Mouse (Mus musculus) limb, embryonic 15.5 days (tissue): Measurements from ENCODE around the gene Manf. TPM values are rescaled to one million over a fixed set of nuclear protein-coding genes. Genes with fewer than 3 reads are reported as not detected.

Experiments
- ATAC-seq: fragments of 200-750 bp; cut with Nextera tagmentation; 2 replicates; pipeline ENCODE4 v1.8.0; 2017; ENCODE audit warnings: low read depth, moderate TSS enrichment; ENCODE audit not compliant: insufficient number of reproducible peaks, low FRiP score, low TSS enrichment
- H3K27ac ChIP-seq: fragments of 300-500 bp; sonication (generic); 2 replicates; pipeline ENCODE4 v1.5.1; 2015; ENCODE audit warnings: moderate library complexity, mild to moderate bottlenecking, inconsistent platforms
- H3K27me3 ChIP-seq: fragments of 300-500 bp; sonication (generic); 2 replicates; pipeline ENCODE4 v1.6.1; 2015; ENCODE audit warnings: inconsistent platforms
- H3K36me3 ChIP-seq: fragments of 300-500 bp; sonication (generic); 2 replicates; pipeline ENCODE4 v1.6.1; 2015; ENCODE audit warnings: inconsistent platforms
- H3K4me1 ChIP-seq: fragments of 300-500 bp; sonication (generic); 2 replicates; pipeline ENCODE4 v1.6.1; 2015; ENCODE audit warnings: inconsistent platforms
- H3K4me2 ChIP-seq: fragments of 300-500 bp; sonication (generic); 2 replicates; pipeline ENCODE4 v1.6.1; 2015; ENCODE audit warnings: mild to moderate bottlenecking, inconsistent platforms
- H3K4me3 ChIP-seq: fragments of 300-500 bp; sonication (generic); 2 replicates; pipeline ENCODE4 v1.5.1; 2015; ENCODE audit warnings: mild to moderate bottlenecking, inconsistent platforms
- H3K9ac ChIP-seq: fragments of 300-500 bp; sonication (generic); 2 replicates; pipeline ENCODE4 v1.6.1; 2015; ENCODE audit warnings: inconsistent platforms
- H3K9me3 ChIP-seq: fragments of 300-500 bp; sonication (generic); 2 replicates; pipeline ENCODE4 v1.6.1; 2016; ENCODE audit warnings: inconsistent platforms
- WGBS: fragments of 180-500 bp; shearing (Covaris S2); methylation state at CpG from one replicate; pipeline ENCODE4 v1.1.7; 2015; 5-methylcytosine and 5-hydroxymethylcytosine counted together
- polyA plus RNA-seq: library from polyadenylated mRNA; unstranded; fragments of >200 nt; fragmentation: Nextera tagmentation; extraction: Ambion mirVana; gene quantifications from 2 replicates; pipeline ENCODE4 v1.2.1, GENCODE M21; 2015

Manf gene
- polyA plus RNA-seq, 1 experiment from 2014 or later, result 319 TPM

DNA sequence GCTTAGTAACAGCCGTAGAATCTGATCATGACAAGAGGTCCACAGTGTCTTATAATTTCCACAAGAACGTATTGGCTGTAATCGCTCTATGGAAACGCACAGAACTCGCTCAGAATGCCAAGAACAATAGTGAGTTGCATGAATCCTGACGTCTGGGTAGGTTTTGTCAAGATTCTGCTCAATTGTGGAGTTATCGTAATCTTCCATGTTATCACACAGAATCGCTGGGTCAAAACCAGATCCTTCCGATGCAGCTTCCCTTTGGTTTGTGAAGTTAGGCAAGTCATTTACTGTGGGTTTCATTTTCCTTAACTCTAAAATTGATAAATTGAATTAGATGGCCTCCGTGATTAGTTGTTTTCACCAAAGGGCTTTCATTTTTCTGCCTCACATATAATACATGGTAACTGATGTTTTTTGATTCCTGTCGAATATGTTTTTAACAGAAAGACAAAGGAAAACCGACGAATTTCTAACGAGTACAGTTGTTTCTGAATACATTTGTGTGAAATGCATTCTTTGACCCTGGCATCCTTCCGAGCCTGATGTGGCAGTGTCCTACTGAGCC lies 70.6 kb downstream of the Manf start:
- WGBS, result 49% methylated on average over 15 of the region's 15 CpGs
- no peak for ATAC-seq
- no peaks in the 10 kb centered on the region for H3K27me3 ChIP-seq

DNA sequence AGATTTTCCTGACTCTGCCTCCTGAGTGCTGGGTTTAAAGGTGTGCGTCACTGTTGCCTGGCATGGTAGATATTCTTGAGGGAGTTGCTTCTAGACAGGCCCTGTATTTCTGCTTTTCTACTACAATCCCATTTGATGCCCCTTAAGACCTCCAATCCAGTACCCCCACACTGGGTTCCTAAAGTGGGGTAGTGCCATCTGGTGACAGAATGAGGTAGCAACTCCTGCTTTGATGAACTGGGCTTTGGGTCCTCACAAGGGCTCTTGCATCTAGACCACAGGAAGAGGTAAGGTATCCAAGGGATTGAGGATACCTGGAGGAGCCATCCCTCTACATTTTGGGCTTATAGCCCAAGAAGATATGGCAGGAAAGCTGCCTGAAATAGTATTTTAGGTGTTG lies 72.6 kb downstream of the Manf start:
- ATAC-seq, result no peak

More for the DNA sequence above, 70.6 kb downstream of the Manf start:
- no peaks in the 10 kb centered on the region for H3K9me3 ChIP-seq
- H3K27ac ChIP-seq, result no peak overlapping the region
- peak overlapping the region; percentile 50; the same call in 1 of the 2 replicates for H3K9ac ChIP-seq
- no peaks in the 10 kb centered on the region for H3K36me3 ChIP-seq
- H3K4me1 ChIP-seq, result 0 out of 2 replicates have a peak, but pooled peaks cover 3% of the 10 kb centered on the region
- peak overlapping the region; percentile 99 for H3K4me3 ChIP-seq
- peak overlapping the region; percentile 52 for H3K4me2 ChIP-seq

DNA sequence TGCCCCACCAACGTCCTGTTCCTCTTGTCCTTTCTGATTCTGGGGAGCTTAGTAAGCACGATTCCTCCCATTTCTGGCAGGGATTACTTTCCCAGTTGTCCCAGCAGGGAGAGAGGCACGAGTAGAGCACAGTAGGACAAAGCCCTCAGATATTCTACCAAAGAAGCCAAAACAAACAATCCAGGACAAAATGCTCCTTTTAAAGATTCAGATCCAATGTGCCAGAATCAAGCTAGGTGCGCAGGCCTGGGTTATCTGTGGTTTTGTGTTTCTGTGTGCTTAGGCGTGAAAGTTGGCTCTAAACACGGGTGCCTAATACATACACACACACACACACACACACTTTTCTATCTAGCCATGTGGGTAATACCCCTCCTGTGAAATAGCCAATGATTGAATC lies 73.6 kb downstream of the Manf start:
- Histone ChIP-seq H3K4me1 (0 out of 2 replicates have a peak, but pooled peaks cover 3% of the 10 kb centered on the region), H3K4me3 (no peak overlapping the region), H3K9ac (no peak overlapping the region), H3K4me2 (no peak overlapping the region), H3K36me3 (no peaks in the 10 kb centered on the region), H3K9me3 (no peaks in the 10 kb centered on the region), H3K27me3 (no peaks in the 10 kb centered on the region), H3K27ac (no peak overlapping the region)
- ATAC-seq, result no peak
- WGBS, result 74% methylated on average over 6 of the region's 6 CpGs

More for the DNA sequence above, 72.6 kb downstream of the Manf start:
- Histone ChIP-seq H3K27me3 (no peaks in the 10 kb centered on the region), H3K9me3 (no peaks in the 10 kb centered on the region), H3K4me1 (0 out of 2 replicates have a peak, but pooled peaks cover 3% of the 10 kb centered on the region), H3K27ac (no peak overlapping the region), H3K9ac (no peak overlapping the region), H3K4me2 (no peak overlapping the region), H3K4me3 (no peak overlapping the region), H3K36me3 (no peaks in the 10 kb centered on the region)
- WGBS, result 69% methylated on average over 1 of the region's 1 CpGs

DNA sequence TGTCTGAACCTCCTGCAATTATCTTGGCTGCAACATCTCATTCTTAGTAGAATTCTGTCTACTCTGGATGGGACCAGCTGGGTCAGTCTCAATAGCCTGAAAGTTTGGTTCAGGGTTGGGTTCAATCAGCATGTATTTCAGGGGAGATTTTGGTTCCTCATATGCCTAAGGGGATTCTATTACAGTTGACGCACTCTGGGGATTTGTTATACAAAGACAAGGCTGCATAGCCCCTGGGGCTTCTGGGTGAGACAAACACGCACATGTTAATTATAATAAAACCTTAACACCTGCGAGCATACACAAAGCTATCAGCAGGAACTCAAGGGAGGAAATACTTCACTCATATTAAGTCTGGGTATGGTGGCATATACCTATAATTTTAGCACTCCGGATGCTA lies 85.3 kb downstream of the Manf start:
- H3K27me3 ChIP-seq, result no peaks in the 10 kb centered on the region
- 60% methylated on average over 4 of the region's 4 CpGs for WGBS
- no peak for ATAC-seq
- no peaks in the 10 kb centered on the region for H3K36me3 ChIP-seq
- 0 out of 2 replicates have a peak, but pooled peaks cover 6% of the 10 kb centered on the region for H3K9me3 ChIP-seq
- H3K9ac ChIP-seq, result no peak overlapping the region
- H3K4me1 ChIP-seq, result no peaks in the 10 kb centered on the region
- no peak overlapping the region for H3K4me3 ChIP-seq
- H3K27ac ChIP-seq, result no peak overlapping the region
- H3K4me2 ChIP-seq, result no peak overlapping the region

DNA sequence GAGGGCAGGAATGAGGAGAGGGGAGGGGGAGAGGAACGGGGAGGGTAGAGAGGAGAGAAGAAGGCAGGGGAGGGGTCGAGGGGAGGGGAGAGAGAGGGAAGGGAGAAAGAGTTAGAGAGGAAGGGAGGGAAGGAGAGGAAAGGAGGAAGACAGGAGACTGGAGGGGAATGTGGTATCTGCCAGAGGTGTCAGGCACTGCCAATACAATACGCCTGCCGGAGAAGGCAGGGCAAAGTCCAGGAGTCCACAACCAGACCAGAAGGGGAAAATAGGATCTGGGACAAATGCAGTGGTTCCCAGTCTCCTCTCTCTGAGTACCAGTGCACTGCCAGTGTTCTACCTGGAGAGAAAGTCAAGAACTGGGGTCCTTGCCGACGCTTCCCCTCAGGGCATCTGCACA lies 100.9 kb downstream of the Manf start:
- no peak overlapping the region for H3K4me3 ChIP-seq
- no peak for ATAC-seq
- no peaks in the 10 kb centered on the region for H3K27me3 ChIP-seq
- H3K9me3 ChIP-seq, result no peaks in the 10 kb centered on the region
- H3K36me3 ChIP-seq, result no peaks in the 10 kb centered on the region
- peaks cover 13% of the 10 kb centered on the region for H3K4me1 ChIP-seq
- no peak overlapping the region for H3K27ac ChIP-seq
- H3K9ac ChIP-seq, result no peak overlapping the region
- 61% methylated on average over 6 of the region's 6 CpGs for WGBS
- no peak overlapping the region for H3K4me2 ChIP-seq

GRCm38 (mm10) chr9:106789363-106789762 lies 102.4 kb downstream of the Manf start:
- WGBS, result 9% methylated on average over 10 of the region's 10 CpGs
- H3K27me3 ChIP-seq, result no peaks in the 10 kb centered on the region
- no peak for ATAC-seq
- H3K4me1 ChIP-seq, result peaks cover 16% of the 10 kb centered on the region
- H3K27ac ChIP-seq, result 0 out of 2 replicates have a peak overlapping the region, but pooled peaks have one; percentile 89
- H3K4me3 ChIP-seq, result peak overlapping the region; percentile 97
- no peaks in the 10 kb centered on the region for H3K9me3 ChIP-seq
- peak overlapping the region; percentile 100 for H3K9ac ChIP-seq
- H3K36me3 ChIP-seq, result no peaks in the 10 kb centered on the region
- peak overlapping the region; percentile 70 for H3K4me2 ChIP-seq

- ATAC-seq, result peak; percentile 80
- H3K4me1 ChIP-seq, result peaks cover 16% of the 10 kb centered on the region
Observed at GRCm38 (mm10) chr9:106788812-106789321, 102.9 kb downstream of the Manf start, which contains the start of gene Rad54l2. Gene Rad54l2 (minus strand): TSS chr9:106789194.

More at GRCm38 (mm10) chr9:106788812-106789321, 102.9 kb downstream of the Manf start, which contains the start of gene Rad54l2:
- Histone ChIP-seq H3K9ac (peak within 1 kb of the TSS; percentile 100), H3K4me2 (peak within 1 kb of the TSS; percentile 70), H3K36me3 (no peaks in the 10 kb centered on the region), H3K9me3 (no peaks in the 10 kb centered on the region), H3K27ac (peak within 1 kb of the TSS; percentile 89), H3K4me3 (peak within 1 kb of the TSS; percentile 97), H3K27me3 (no peaks in the 10 kb centered on the region)
- under 1% methylated on average over 49 of the region's 49 CpGs for WGBS

Other genes starting within 250 kb of the Manf start
- gene Grm2, start 235.9 kb downstream of the Manf start, polyA plus RNA-seq, result 0.06 and 0.09 TPM in 2 replicates
- gene Tex264, start 206.1 kb downstream of the Manf start, polyA plus RNA-seq, result 72.9 and 79.5 TPM in 2 replicates
- gene Rad54l2, start 102.8 kb downstream of the Manf start, polyA plus RNA-seq, result 4.3 and 6.2 TPM in 2 replicates
- gene Dcaf1, start 70.1 kb downstream of the Manf start, polyA plus RNA-seq, result 16.5 and 20.9 TPM in 2 replicates
- gene Rbm15b, start 4.6 kb downstream of the Manf start, polyA plus RNA-seq, result 6.9 and 9.1 TPM in 2 replicates